Mouse (Mus musculus): Measurements from ENCODE around the gene Ntm. TPM values are rescaled to one million over a fixed set of nuclear protein-coding genes. Genes with fewer than 3 reads are reported as not detected.
A peak's percentile ranks its signal among the peaks of the same experiment; 100 is the strongest.

Ntm gene
- polyA plus RNA-seq, 1 experiment from 2014 or later: 11.5 TPM

GRCm38 (mm10) chr9:29562419-29563071, 400.4 kb downstream of the Ntm start:
- ATAC-seq (replicated peaks; ENCODE audit: insufficient number of reproducible peaks, low FRiP score, low TSS enrichment, low read depth) (no peak), DNase-seq (ENCODE audit: low spot score) (no peak)
- WGBS: 82% methylated on average over 5 of the region's 5 CpGs
- Histone ChIP-seq H3K4me1 (ENCODE audit: control insufficient read depth, insufficient read depth, low read length) (no peaks in the 10 kb centered on the region), H3K27me3 (ENCODE audit: control insufficient read depth, insufficient read depth, low read length) (no peaks in the 10 kb centered on the region), H3K36me3 (replicated peaks; ENCODE audit: control insufficient read depth, insufficient read depth, low read depth, low read length) (no peaks in the 10 kb centered on the region), H3K9ac (replicated peaks; ENCODE audit: low read length) (no peak overlapping the region), H3K4me2 (ENCODE audit: low read depth, low read length) (no peak overlapping the region), H3K27ac (replicated peaks; ENCODE audit: low read depth, low read length) (no peak overlapping the region), H3K4me3 (ENCODE audit: low read depth, low read length) (no peak overlapping the region), H3K9me3 (replicated peaks; ENCODE audit: control insufficient read depth, low read length) (no peaks in the 10 kb centered on the region)

DNA sequence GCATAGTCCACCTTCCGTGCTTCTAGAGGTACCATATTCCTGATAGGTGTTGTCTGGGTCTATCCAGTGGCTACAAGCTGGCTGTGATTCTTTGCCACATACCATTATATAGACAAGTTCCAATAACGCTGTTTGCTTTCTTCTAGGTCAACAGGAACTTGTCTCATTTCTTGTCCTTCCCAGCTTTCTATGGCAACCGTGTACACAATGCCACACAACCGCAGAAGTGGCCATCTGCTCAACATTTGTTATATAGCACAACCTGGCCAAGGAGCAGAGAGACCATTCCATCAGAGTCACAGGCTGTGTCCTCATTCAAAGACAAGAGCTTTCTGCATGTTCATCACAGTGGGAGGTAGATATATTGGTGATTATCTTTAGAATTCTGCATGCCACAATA, 404.0 kb downstream of the Ntm start:
- no peak overlapping the region for H3K4me3 ChIP-seq (ENCODE audit: low read depth, low read length)
- H3K27me3 ChIP-seq (ENCODE audit: control insufficient read depth, insufficient read depth, low read length): no peaks in the 10 kb centered on the region
- ATAC-seq (replicated peaks; ENCODE audit: insufficient number of reproducible peaks, low FRiP score, low TSS enrichment, low read depth) (no peak), DNase-seq (ENCODE audit: low spot score) (no peak)
- no peaks in the 10 kb centered on the region for H3K9me3 ChIP-seq (replicated peaks; ENCODE audit: control insufficient read depth, low read length)
- no peak overlapping the region for H3K4me2 ChIP-seq (ENCODE audit: low read depth, low read length)
- no peak overlapping the region for H3K9ac ChIP-seq (replicated peaks; ENCODE audit: low read length)
- H3K4me1 ChIP-seq (ENCODE audit: control insufficient read depth, insufficient read depth, low read length): no peaks in the 10 kb centered on the region
- H3K27ac ChIP-seq (replicated peaks; ENCODE audit: low read depth, low read length): no peak overlapping the region
- 92% methylated on average over 4 of the region's 4 CpGs for WGBS
- no peaks in the 10 kb centered on the region for H3K36me3 ChIP-seq (replicated peaks; ENCODE audit: control insufficient read depth, insufficient read depth, low read depth, low read length)

DNA sequence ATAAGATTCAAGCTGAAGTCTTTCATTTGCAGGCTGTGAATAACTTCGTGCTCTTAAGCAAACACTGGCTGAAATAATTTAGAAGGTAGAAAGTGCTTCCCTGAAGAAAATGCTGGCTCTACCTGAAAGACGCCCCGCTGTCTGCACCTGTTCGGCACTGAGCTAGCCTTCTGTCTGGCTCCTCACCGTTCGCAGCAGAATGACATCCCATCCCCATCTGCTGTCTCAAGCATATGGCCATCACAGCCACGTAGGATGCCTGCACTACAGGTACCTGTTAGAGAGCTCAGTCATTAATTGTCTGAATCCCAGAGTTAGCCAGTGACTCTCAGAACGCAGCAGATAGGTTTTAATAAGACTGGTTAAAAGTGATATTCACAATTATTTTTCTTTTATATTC, 412.4 kb downstream of the Ntm start:
- Histone ChIP-seq H3K4me3 (ENCODE audit: low read depth, low read length) (no peak overlapping the region), H3K4me2 (ENCODE audit: low read depth, low read length) (no peak overlapping the region), H3K27ac (replicated peaks; ENCODE audit: low read depth, low read length) (no peak overlapping the region), H3K36me3 (replicated peaks; ENCODE audit: control insufficient read depth, insufficient read depth, low read depth, low read length) (no peaks in the 10 kb centered on the region), H3K9me3 (replicated peaks; ENCODE audit: control insufficient read depth, low read length) (no peaks in the 10 kb centered on the region), H3K9ac (replicated peaks; ENCODE audit: low read length) (no peak overlapping the region), H3K27me3 (ENCODE audit: control insufficient read depth, insufficient read depth, low read length) (no peaks in the 10 kb centered on the region), H3K4me1 (ENCODE audit: control insufficient read depth, insufficient read depth, low read length) (no peaks in the 10 kb centered on the region)
- 88% methylated on average over 8 of the region's 8 CpGs for WGBS
- DNase-seq (ENCODE audit: low spot score) (no peak), ATAC-seq (replicated peaks; ENCODE audit: insufficient number of reproducible peaks, low FRiP score, low TSS enrichment, low read depth) (no peak)

- Histone ChIP-seq H3K27ac (replicated peaks; ENCODE audit: low read depth, low read length) (no peak overlapping the region), H3K9me3 (replicated peaks; ENCODE audit: control insufficient read depth, low read length) (no peaks in the 10 kb centered on the region), H3K4me2 (ENCODE audit: low read depth, low read length) (no peak overlapping the region), H3K4me1 (ENCODE audit: control insufficient read depth, insufficient read depth, low read length) (no peaks in the 10 kb centered on the region), H3K27me3 (ENCODE audit: control insufficient read depth, insufficient read depth, low read length) (no peaks in the 10 kb centered on the region), H3K36me3 (replicated peaks; ENCODE audit: control insufficient read depth, insufficient read depth, low read depth, low read length) (no peaks in the 10 kb centered on the region), H3K9ac (replicated peaks; ENCODE audit: low read length) (no peak overlapping the region), H3K4me3 (ENCODE audit: low read depth, low read length) (no peak overlapping the region)
- DNase-seq (ENCODE audit: low spot score) (no peak), ATAC-seq (replicated peaks; ENCODE audit: insufficient number of reproducible peaks, low FRiP score, low TSS enrichment, low read depth) (no peak)
- WGBS: 94% methylated on average over 8 of the region's 8 CpGs
Measured at GRCm38 (mm10) chr9:29550107-29550506, 412.8 kb downstream of the Ntm start.

- H3K9me3 ChIP-seq (replicated peaks; ENCODE audit: control insufficient read depth, low read length): no peaks in the 10 kb centered on the region
- H3K9ac ChIP-seq (replicated peaks; ENCODE audit: low read length): no peak overlapping the region
- no peak overlapping the region for H3K4me3 ChIP-seq (ENCODE audit: low read depth, low read length)
- H3K4me1 ChIP-seq (ENCODE audit: control insufficient read depth, insufficient read depth, low read length): no peaks in the 10 kb centered on the region
- no peak for ATAC-seq (replicated peaks; ENCODE audit: insufficient number of reproducible peaks, low FRiP score, low TSS enrichment, low read depth)
- no peak overlapping the region for H3K27ac ChIP-seq (replicated peaks; ENCODE audit: low read depth, low read length)
- DNase-seq (ENCODE audit: low spot score): no peak
- H3K4me2 ChIP-seq (ENCODE audit: low read depth, low read length): no peak overlapping the region
- H3K27me3 ChIP-seq (ENCODE audit: control insufficient read depth, insufficient read depth, low read length): no peaks in the 10 kb centered on the region
- no peaks in the 10 kb centered on the region for H3K36me3 ChIP-seq (replicated peaks; ENCODE audit: control insufficient read depth, insufficient read depth, low read depth, low read length)
- WGBS: 83% methylated on average over 2 of the region's 2 CpGs
Measured at GRCm38 (mm10) chr9:29536415-29536814, 426.5 kb downstream of the Ntm start.

DNA sequence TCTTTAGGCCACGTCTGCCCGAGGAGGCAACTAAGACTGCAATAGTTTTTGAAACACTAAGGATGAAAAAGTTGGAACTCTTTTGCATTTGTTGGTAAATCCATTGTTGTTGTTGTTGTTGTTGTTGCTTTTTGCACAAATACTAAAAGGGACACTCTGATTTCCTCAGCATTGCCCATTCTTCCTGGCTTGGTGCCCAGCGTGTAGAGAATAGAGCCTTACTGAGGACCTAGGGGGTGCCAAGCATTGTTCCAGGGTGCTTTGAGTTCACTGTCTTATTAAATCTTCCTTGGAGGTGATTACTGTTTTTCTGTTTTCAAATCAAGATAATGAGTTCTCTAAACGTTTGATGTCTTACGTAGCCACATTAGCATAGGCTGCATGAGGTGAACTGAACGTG, 428.2 kb downstream of the Ntm start:
- H3K9ac ChIP-seq (replicated peaks; ENCODE audit: low read length): no peak overlapping the region
- no peaks in the 10 kb centered on the region for H3K36me3 ChIP-seq (replicated peaks; ENCODE audit: control insufficient read depth, insufficient read depth, low read depth, low read length)
- WGBS: 79% methylated on average over 6 of the region's 6 CpGs
- DNase-seq (ENCODE audit: low spot score): no peak
- no peaks in the 10 kb centered on the region for H3K9me3 ChIP-seq (replicated peaks; ENCODE audit: control insufficient read depth, low read length)
- H3K27ac ChIP-seq (replicated peaks; ENCODE audit: low read depth, low read length): no peak overlapping the region
- no peak overlapping the region for H3K4me3 ChIP-seq (ENCODE audit: low read depth, low read length)
- no peak overlapping the region for H3K4me2 ChIP-seq (ENCODE audit: low read depth, low read length)
- no peaks in the 10 kb centered on the region for H3K27me3 ChIP-seq (ENCODE audit: control insufficient read depth, insufficient read depth, low read length)
- H3K4me1 ChIP-seq (ENCODE audit: control insufficient read depth, insufficient read depth, low read length): no peaks in the 10 kb centered on the region
- ATAC-seq (replicated peaks; ENCODE audit: insufficient number of reproducible peaks, low FRiP score, low TSS enrichment, low read depth): no peak

DNA sequence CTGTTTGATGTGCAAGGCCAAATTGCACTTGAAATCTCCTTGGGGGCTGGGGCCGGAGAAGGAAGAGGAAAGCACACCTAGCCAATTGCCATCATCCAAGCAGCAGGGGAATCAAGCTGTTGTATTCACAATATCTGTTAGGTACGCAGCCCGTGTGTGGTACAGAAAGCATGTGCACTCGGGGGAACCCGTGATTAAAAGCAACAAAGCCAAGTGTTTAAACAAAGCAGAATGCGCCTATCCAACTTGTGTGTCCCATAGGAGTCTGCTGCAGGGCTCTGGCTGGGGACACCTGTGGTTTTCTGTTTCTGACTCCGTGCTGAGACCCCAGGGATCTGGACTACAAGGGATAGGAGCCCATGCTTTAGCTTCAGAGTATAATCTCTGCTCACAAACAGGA, 428.6 kb downstream of the Ntm start:
- H3K27ac ChIP-seq (replicated peaks; ENCODE audit: low read depth, low read length): no peak overlapping the region
- H3K4me3 ChIP-seq (ENCODE audit: low read depth, low read length): no peak overlapping the region

GRCm38 (mm10) chr9:29533556-29533955, 429.4 kb downstream of the Ntm start:
- H3K27ac ChIP-seq (replicated peaks; ENCODE audit: low read depth, low read length): no peak overlapping the region

More for the DNA sequence above, 428.6 kb downstream of the Ntm start:
- 28% methylated on average over 7 of the region's 7 CpGs for WGBS
- H3K36me3 ChIP-seq (replicated peaks; ENCODE audit: control insufficient read depth, insufficient read depth, low read depth, low read length): no peaks in the 10 kb centered on the region
- DNase-seq (ENCODE audit: low spot score) (peak; percentile 37), ATAC-seq (replicated peaks; ENCODE audit: insufficient number of reproducible peaks, low FRiP score, low TSS enrichment, low read depth) (no peak)
- no peaks in the 10 kb centered on the region for H3K27me3 ChIP-seq (ENCODE audit: control insufficient read depth, insufficient read depth, low read length)
- no peaks in the 10 kb centered on the region for H3K4me1 ChIP-seq (ENCODE audit: control insufficient read depth, insufficient read depth, low read length)
- no peaks in the 10 kb centered on the region for H3K9me3 ChIP-seq (replicated peaks; ENCODE audit: control insufficient read depth, low read length)
- H3K9ac ChIP-seq (replicated peaks; ENCODE audit: low read length): no peak overlapping the region
- no peak overlapping the region; the same call in 1 of the 2 replicates for H3K4me2 ChIP-seq (ENCODE audit: low read depth, low read length)

More at GRCm38 (mm10) chr9:29533556-29533955, 429.4 kb downstream of the Ntm start:
- no peaks in the 10 kb centered on the region for H3K27me3 ChIP-seq (ENCODE audit: control insufficient read depth, insufficient read depth, low read length)
- H3K9ac ChIP-seq (replicated peaks; ENCODE audit: low read length): no peak overlapping the region
- WGBS: 29% methylated on average over 1 of the region's 1 CpGs
- H3K9me3 ChIP-seq (replicated peaks; ENCODE audit: control insufficient read depth, low read length): no peaks in the 10 kb centered on the region
- no peaks in the 10 kb centered on the region for H3K4me1 ChIP-seq (ENCODE audit: control insufficient read depth, insufficient read depth, low read length)
- H3K36me3 ChIP-seq (replicated peaks; ENCODE audit: control insufficient read depth, insufficient read depth, low read depth, low read length): no peaks in the 10 kb centered on the region
- ATAC-seq (replicated peaks; ENCODE audit: insufficient number of reproducible peaks, low FRiP score, low TSS enrichment, low read depth) (no peak), DNase-seq (ENCODE audit: low spot score) (no peak)
- no peak overlapping the region for H3K4me3 ChIP-seq (ENCODE audit: low read depth, low read length)
- H3K4me2 ChIP-seq (ENCODE audit: low read depth, low read length): no peak overlapping the region
